Mouse (Mus musculus) small intestine, adult 2 months (tissue): ENCODE results near the gene Ehd2.
"Not testable (repeated sequence)": the region's sequence is repeated elsewhere in the genome, so short reads cannot be mapped to it uniquely, and the experiment has no call there.

Source experiments
- CTCF ChIP-seq: fragments of 200-500 bp; IDR thresholded peaks from 2 replicates; pipeline ENCODE4 v1.5.1; 2012; ENCODE audit warnings: low read depth, mild to moderate bottlenecking, control low read depth, inconsistent platforms, low read length, moderate library complexity, mixed read lengths; ENCODE audit not compliant: insufficient replicate concordance, insufficient read length; ENCODE audit errors: extremely low read depth
- POLR2A ChIP-seq: fragments of 200-500 bp; IDR thresholded peaks from 2 replicates; pipeline ENCODE4 v1.6.1; 2012; ENCODE audit warnings: low read depth, mild to moderate bottlenecking, control low read depth, inconsistent platforms, low read length, moderate library complexity

DNA sequence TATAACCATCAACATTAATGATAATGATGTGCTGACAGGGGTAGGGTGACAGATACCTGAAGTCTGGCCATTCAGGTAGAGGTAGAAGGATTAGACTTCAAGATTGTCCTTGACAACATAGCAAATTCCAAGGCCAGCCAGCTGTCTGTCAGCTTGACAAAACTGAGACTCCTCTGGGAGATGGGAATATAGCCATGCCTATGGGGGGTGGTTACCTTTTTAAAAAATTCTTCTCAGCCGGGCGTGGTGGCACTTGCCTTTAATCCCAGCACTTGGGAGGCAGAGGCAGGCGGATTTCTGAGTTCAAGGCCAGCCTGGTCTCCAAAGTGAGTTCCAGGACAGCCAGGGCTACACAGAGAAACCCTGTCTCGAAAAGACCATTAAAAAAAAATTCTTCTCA is 51.7 kb downstream of the Ehd2 start:
- TF ChIP-seq POLR2A, CTCF: not testable (repeated sequence)
